Mouse (Mus musculus) bone marrow macrophage, adult 2 months (primary cell): Measurements from ENCODE around the gene Hoxa5.

Experiments
- CTCF ChIP-seq: IDR thresholded peaks from 2 replicates; pipeline ENCODE4 v1.5.1; 2012; ENCODE audit warnings: low read depth, mild to moderate bottlenecking, low read length, moderate library complexity
- POLR2A ChIP-seq: IDR thresholded peaks from 2 replicates; pipeline ENCODE4 v1.6.1; 2012; ENCODE audit warnings: mild to moderate bottlenecking, low read depth, low read length, borderline replicate concordance

DNA sequence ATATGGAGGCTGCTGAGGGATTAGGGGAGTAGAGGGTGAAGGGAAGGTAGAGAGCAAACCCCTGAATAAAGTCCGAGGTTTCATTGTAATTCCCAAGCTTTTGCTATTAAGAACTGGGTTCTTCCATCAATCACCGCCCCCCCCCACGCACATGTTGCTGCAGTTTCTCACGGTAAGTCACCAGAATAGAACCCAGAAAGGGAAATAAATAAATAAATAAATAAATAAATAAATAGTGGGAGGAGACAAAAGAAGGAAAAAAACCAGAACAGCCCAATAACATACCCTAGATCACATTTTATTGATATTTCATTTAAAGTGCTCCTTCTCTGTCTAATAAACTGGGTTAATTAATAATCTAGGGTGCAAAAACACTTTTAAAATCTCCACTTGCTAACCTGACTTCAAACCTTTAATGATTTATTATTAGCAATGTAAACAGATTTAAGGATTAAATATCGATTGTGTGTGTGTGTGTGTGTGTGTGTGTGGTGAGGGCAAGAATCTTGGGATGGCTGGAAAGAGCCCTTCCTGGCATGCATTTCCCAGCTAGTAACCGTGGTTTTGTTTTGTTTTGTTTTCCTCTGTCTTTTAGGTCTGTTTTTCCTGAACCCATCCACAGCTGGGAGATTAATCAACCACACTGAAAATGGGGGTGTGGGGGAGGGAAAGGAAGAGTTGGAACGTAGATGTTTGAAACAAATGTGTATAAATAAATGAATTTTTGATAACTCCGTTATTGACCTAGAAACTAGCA lies 42.9 kb downstream of the Hoxa5 start:
- no peak for TF ChIP-seq CTCF
- TF ChIP-seq POLR2A = no peak
